Mouse (Mus musculus) erythroid progenitor cell, adult 5-6 weeks (primary cell): ENCODE measurements around the gene Syne3. TPM values are rescaled to one million over a fixed set of nuclear protein-coding genes. Genes with fewer than 3 reads are reported as not detected.
A peak's percentile ranks its signal among the peaks of the same experiment; 100 is the strongest.

Source experiments
- ATAC-seq: replicated peaks from 2 replicates; pipeline ENCODE4 v1.8.0; 2016; ENCODE audit warnings: moderate number of reproducible peaks, mild to moderate bottlenecking, moderate TSS enrichment, inconsistent platforms; ENCODE audit not compliant: poor library complexity, low FRiP score, severe bottlenecking
- total RNA-seq, 2 experiments: library from RNA; stranded (forward) in 1 of 2; stranded (reverse) in 1 of 2; fragments of 150-400 nt in 1 of 2; fragments of 186-747, 209-891 nt in 1 of 2; gene quantifications; 2 replicates each; pipeline versions ENCODE4 v1.2.3 to v1.2.4; 2015 to 2017; ENCODE audit warnings: low replicate concordance in 2 of 2

Gene Syne3
- total RNA-seq (2015; ENCODE audit: low replicate concordance) = 19.7 and 20.9 TPM in 2 replicates
- 29.5 and 46.1 TPM in 2 replicates for total RNA-seq (2017; ENCODE audit: low replicate concordance)

GRCm38 (mm10) chr12:105009370-105010212 lies at the start of gene Syne3:
Gene Syne3, minus strand, starts transcription at chr12:105009809.
- peak; percentile 67 for ATAC-seq

- ATAC-seq = no peak
Measured at GRCm38 (mm10) chr12:105055308-105055707, 45.7 kb upstream of the Syne3 start.

GRCm38 (mm10) chr12:105054041-105054440 lies 44.4 kb upstream of the Syne3 start:
- no peak for ATAC-seq

- peak; percentile 65; the same call in 1 of the 2 replicates for ATAC-seq
Measured at GRCm38 (mm10) chr12:105050898-105051297, 41.3 kb upstream of the Syne3 start.

GRCm38 (mm10) chr12:105049813-105050212 lies 40.2 kb upstream of the Syne3 start:
- ATAC-seq = no peak

- no peak; the same call in 1 of the 2 replicates for ATAC-seq
Measured at GRCm38 (mm10) chr12:105048301-105048863, 38.8 kb upstream of the Syne3 start.

- ATAC-seq = no peak
Measured at GRCm38 (mm10) chr12:105044775-105045174, 35.2 kb upstream of the Syne3 start.

- no peak for ATAC-seq
Measured at GRCm38 (mm10) chr12:105043081-105043480, 33.5 kb upstream of the Syne3 start.

GRCm38 (mm10) chr12:105040950-105041349 lies 31.3 kb upstream of the Syne3 start:
- ATAC-seq = peak; percentile 68

GRCm38 (mm10) chr12:105039578-105040289 lies 30.1 kb upstream of the Syne3 start:
- peak; percentile 49 for ATAC-seq

GRCm38 (mm10) chr12:105038918-105039317 lies 29.3 kb upstream of the Syne3 start:
- ATAC-seq = peak; percentile 74

- no peak for ATAC-seq
Measured at GRCm38 (mm10) chr12:105038211-105038610, 28.6 kb upstream of the Syne3 start.

- peak; percentile 53 for ATAC-seq
Measured at GRCm38 (mm10) chr12:105034130-105034769, 24.6 kb upstream of the Syne3 start.

GRCm38 (mm10) chr12:105032832-105033775 lies 23.5 kb upstream of the Syne3 start:
- ATAC-seq = no peak

GRCm38 (mm10) chr12:105032147-105032831 lies 22.7 kb upstream of the Syne3 start, which contains the start of gene Glrx5:
Gene Glrx5, plus strand, starts transcription at chr12:105032688.
- ATAC-seq = peak; percentile 77

- ATAC-seq = peak; percentile 6; the same call in 1 of the 2 replicates
Measured at GRCm38 (mm10) chr12:105031081-105032058, 21.8 kb upstream of the Syne3 start.

GRCm38 (mm10) chr12:105029890-105030289 lies 20.3 kb upstream of the Syne3 start:
- ATAC-seq = no peak
